Mouse (Mus musculus) liver, embryonic 13.5 days (tissue): ENCODE measurements around the gene Cpm. TPM values are rescaled to one million over a fixed set of nuclear protein-coding genes. Genes with fewer than 3 reads are reported as not detected.
A peak's percentile ranks its signal among the peaks of the same experiment; 100 is the strongest.

ENCODE experiments used
- ATAC-seq: fragments of 200-750 bp; cut with Nextera tagmentation; 2 replicates; pipeline ENCODE4 v1.8.0; 2017; ENCODE audit warnings: low read depth, mild to moderate bottlenecking, moderate number of reproducible peaks, moderate library complexity
- DNase-seq: peaks from one replicate; pipeline ENCODE4 v3.0.0; 2022
- H3K27ac ChIP-seq: fragments of 300-500 bp; sonication (generic); 2 replicates; pipeline ENCODE4 v1.5.1; 2015; ENCODE audit warnings: moderate library complexity, mild to moderate bottlenecking, inconsistent platforms
- H3K27me3 ChIP-seq: fragments of 300-500 bp; sonication (generic); 2 replicates; pipeline ENCODE4 v1.6.1; 2015; ENCODE audit warnings: mild to moderate bottlenecking, inconsistent platforms
- H3K36me3 ChIP-seq: fragments of 300-500 bp; sonication (generic); 2 replicates; pipeline ENCODE4 v1.6.1; 2015; ENCODE audit warnings: mild to moderate bottlenecking, inconsistent platforms
- H3K4me1 ChIP-seq: fragments of 300-500 bp; sonication (generic); replicated peaks from 2 replicates; pipeline ENCODE4 v1.6.1; 2015; ENCODE audit warnings: inconsistent platforms
- H3K4me2 ChIP-seq: fragments of 300-500 bp; sonication (generic); 2 replicates; pipeline ENCODE4 v1.6.1; 2015; ENCODE audit warnings: inconsistent platforms, mild to moderate bottlenecking, moderate library complexity
- H3K4me3 ChIP-seq: fragments of 300-500 bp; sonication (generic); replicated peaks from 2 replicates; pipeline ENCODE4 v1.5.1; 2015; ENCODE audit warnings: mild to moderate bottlenecking, inconsistent platforms
- H3K9ac ChIP-seq: fragments of 300-500 bp; sonication (generic); 2 replicates; pipeline ENCODE4 v1.6.1; 2015; ENCODE audit warnings: mild to moderate bottlenecking, inconsistent platforms
- H3K9me3 ChIP-seq: fragments of 300-500 bp; sonication (generic); replicated peaks from 2 replicates; pipeline ENCODE4 v1.6.1; 2016; ENCODE audit warnings: inconsistent platforms
- WGBS: fragments of 180-500 bp; shearing (Covaris S2); methylation state at CpG from one replicate; pipeline ENCODE4 v1.1.7; 2015; ENCODE audit not compliant: insufficient replicate concordance; 5-methylcytosine and 5-hydroxymethylcytosine counted together
- polyA plus RNA-seq: library from polyadenylated mRNA; unstranded; fragments of >200 nt; fragmentation: Nextera tagmentation; extraction: Ambion mirVana; gene quantifications from 2 replicates; pipeline ENCODE4 v1.2.1, GENCODE M21; 2015

Gene Cpm
- polyA plus RNA-seq: 19.3 and 27.8 TPM in 2 replicates

DNA sequence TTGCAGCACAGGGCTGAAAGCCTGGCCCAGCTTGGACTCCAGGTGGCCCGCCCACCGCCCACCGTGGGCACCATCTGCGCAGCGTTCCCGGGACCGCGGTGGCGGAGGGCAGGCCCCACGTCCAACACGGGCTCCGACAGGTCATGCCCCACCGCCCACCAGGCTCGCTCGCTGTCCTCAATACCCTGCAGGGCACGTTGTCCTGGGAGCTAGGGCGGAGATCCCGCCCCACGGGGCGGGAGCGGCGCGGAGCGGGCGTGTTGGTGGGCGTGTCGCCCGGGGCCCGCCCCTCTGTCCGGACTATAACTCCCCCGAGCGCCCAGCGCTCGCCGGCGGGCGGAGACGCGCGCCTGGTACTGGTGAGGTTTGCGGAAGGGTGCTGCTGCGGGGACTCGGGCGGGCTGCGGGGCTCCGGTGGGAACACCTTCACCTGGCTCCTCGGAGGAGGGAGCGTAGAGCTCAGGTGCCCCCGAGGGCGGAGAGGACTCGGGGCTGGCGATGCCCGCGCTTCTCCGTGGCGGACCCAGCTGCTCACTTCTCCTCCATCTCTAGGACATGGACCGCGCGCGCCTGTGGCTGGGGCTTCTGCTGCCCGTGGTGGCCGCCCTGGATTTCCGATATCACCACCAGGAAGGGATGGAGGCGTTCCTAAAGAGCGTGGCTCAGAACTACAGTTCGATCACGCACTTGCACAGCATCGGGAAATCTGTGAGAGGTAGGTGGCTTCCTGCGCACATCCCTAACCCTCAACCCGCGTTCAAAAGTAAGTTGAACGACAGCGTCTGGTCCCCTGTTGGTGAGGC lies at the start of gene Cpm:
TSS of gene Cpm (plus strand) at position 332 of the 803 bp plus-strand sequence.
- under 1% methylated on average over 73 of the region's 73 CpGs for WGBS
- peak; percentile 89 for ATAC-seq
- H3K27ac ChIP-seq: no peak within 1 kb of the TSS

GRCm38 (mm10) chr10:117579771-117580284 lies 49.5 kb upstream of the Cpm start:
- no peak overlapping the region for H3K4me3 ChIP-seq
- H3K36me3 ChIP-seq: no peaks in the 10 kb centered on the region
- H3K4me2 ChIP-seq: no peak overlapping the region
- DNase-seq: no peak
- no peak overlapping the region for H3K9ac ChIP-seq
- no peaks in the 10 kb centered on the region for H3K4me1 ChIP-seq
- ATAC-seq: no peak
- WGBS: 30% methylated on average over 9 of the region's 9 CpGs
- no peaks in the 10 kb centered on the region for H3K9me3 ChIP-seq
- H3K27me3 ChIP-seq: no peaks in the 10 kb centered on the region
- no peak overlapping the region for H3K27ac ChIP-seq

More for the DNA sequence above, at the start of gene Cpm:
- Histone ChIP-seq H3K4me3 (peak within 1 kb of the TSS; percentile 58), H3K36me3 (no peaks in the 10 kb centered on the region), H3K9me3 (no peaks in the 10 kb centered on the region), H3K9ac (peak within 1 kb of the TSS; percentile 41), H3K4me2 (peak within 1 kb of the TSS; percentile 69), H3K27me3 (peaks cover 52% of the 10 kb centered on the region), H3K4me1 (peaks cover 9% of the 10 kb centered on the region)
- DNase-seq: peak; percentile 37

- H3K4me2 ChIP-seq: no peak overlapping the region
- no peaks in the 10 kb centered on the region for H3K9me3 ChIP-seq
- H3K27ac ChIP-seq: no peak overlapping the region
- ATAC-seq (no peak), DNase-seq (no peak)
- H3K4me1 ChIP-seq: no peaks in the 10 kb centered on the region
- H3K36me3 ChIP-seq: no peaks in the 10 kb centered on the region
- WGBS: 67% methylated on average over 5 of the region's 5 CpGs
- H3K4me3 ChIP-seq: no peak overlapping the region
- no peaks in the 10 kb centered on the region for H3K27me3 ChIP-seq
- H3K9ac ChIP-seq: no peak overlapping the region
Measured at GRCm38 (mm10) chr10:117580405-117580804, 48.9 kb upstream of the Cpm start.

GRCm38 (mm10) chr10:117581007-117581752 lies 48.1 kb upstream of the Cpm start:
- Histone ChIP-seq H3K4me2 (no peak overlapping the region), H3K27ac (no peak overlapping the region), H3K4me3 (no peak overlapping the region), H3K36me3 (no peaks in the 10 kb centered on the region), H3K27me3 (no peaks in the 10 kb centered on the region), H3K4me1 (no peaks in the 10 kb centered on the region), H3K9ac (no peak overlapping the region), H3K9me3 (no peaks in the 10 kb centered on the region)
- 73% methylated on average over 11 of the region's 11 CpGs for WGBS
- ATAC-seq: no peak
- no peak for DNase-seq

DNA sequence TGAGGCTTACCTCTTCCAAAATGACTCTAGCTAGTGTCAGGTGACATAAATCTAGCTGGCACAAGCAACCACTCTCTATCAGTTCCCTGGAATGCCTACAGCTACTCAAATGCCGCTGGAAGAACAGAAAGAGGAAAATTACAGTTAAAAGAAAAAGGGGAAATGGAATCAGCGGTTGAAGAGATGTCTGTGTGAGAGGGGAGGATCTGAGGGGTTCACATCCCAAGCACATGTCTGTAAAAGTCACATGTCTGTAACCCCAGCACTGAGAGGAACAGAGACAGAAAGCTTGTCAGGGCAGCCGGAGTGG lies 47.6 kb upstream of the Cpm start:
- Histone ChIP-seq H3K27ac (no peak overlapping the region), H3K4me2 (no peak overlapping the region), H3K36me3 (no peaks in the 10 kb centered on the region), H3K4me1 (no peaks in the 10 kb centered on the region), H3K27me3 (no peaks in the 10 kb centered on the region), H3K4me3 (no peak overlapping the region), H3K9ac (no peak overlapping the region), H3K9me3 (no peaks in the 10 kb centered on the region)
- no peak for DNase-seq
- WGBS: 75% methylated on average over 3 of the region's 3 CpGs
- no peak for ATAC-seq

GRCm38 (mm10) chr10:117583155-117584061 lies 45.9 kb upstream of the Cpm start:
- Histone ChIP-seq H3K27ac (no peak overlapping the region), H3K4me1 (no peaks in the 10 kb centered on the region), H3K27me3 (no peaks in the 10 kb centered on the region), H3K9ac (no peak overlapping the region), H3K36me3 (no peaks in the 10 kb centered on the region), H3K4me2 (no peak overlapping the region), H3K9me3 (no peaks in the 10 kb centered on the region), H3K4me3 (no peak overlapping the region)
- 69% methylated on average over 14 of the region's 14 CpGs for WGBS
- DNase-seq: no peak
- 0 out of 2 replicates have a peak, but pooled peaks have one; percentile 15 for ATAC-seq

- H3K9ac ChIP-seq: no peak overlapping the region
- ATAC-seq: no peak
- H3K4me2 ChIP-seq: no peak overlapping the region
- no peaks in the 10 kb centered on the region for H3K36me3 ChIP-seq
- 59% methylated on average over 3 of the region's 3 CpGs for WGBS
- no peak overlapping the region for H3K27ac ChIP-seq
- DNase-seq: no peak
- no peaks in the 10 kb centered on the region for H3K4me1 ChIP-seq
- no peak overlapping the region for H3K4me3 ChIP-seq
- H3K9me3 ChIP-seq: no peaks in the 10 kb centered on the region
- H3K27me3 ChIP-seq: no peaks in the 10 kb centered on the region
Measured at GRCm38 (mm10) chr10:117584102-117584501, 45.2 kb upstream of the Cpm start.

DNA sequence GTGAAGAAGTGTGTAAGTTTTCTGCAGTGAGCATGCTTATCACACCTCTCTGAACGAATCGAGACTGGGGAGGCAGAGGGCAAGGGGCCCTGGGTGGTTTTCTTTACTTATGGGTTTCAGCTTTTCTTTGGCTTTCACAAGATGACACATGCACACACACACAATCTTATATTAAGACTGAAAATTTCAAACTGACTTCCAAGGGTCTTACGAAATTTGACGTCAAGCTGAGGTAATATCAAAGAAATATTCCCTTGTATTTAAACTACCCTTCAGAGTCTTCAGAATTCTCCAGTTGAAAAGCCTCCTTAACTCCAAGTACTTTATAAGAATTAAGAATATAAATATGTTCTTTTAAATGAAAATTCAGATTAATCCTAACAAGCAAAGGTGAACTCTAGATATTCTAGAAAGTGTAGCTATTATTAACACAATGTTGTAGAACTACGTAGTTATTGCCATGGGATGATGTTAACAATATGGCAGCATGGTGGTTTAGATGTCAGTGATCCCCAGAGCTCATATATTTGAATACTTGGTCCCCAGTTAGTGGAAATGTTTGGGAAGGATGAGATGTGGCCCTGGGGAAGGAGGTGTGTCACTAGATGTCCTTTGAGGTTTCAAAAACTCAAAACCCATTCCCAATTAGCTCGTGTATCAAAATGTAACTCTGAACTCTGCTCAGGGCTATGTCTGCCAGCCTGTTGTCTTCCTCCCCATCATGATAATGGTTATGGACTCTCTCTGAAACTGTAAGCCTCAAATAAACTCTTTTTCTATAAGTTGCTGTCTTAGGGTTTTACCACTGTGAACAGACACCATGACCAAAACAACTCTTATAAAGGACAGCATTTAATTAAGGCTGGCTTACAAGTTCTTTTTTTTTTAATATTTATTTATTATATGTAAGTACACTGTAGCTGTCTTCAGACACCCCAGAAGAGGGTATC lies 44.5 kb upstream of the Cpm start:
- Histone ChIP-seq H3K9me3 (no peaks in the 10 kb centered on the region), H3K36me3 (no peaks in the 10 kb centered on the region), H3K4me3 (no peak overlapping the region), H3K4me1 (no peaks in the 10 kb centered on the region), H3K9ac (no peak overlapping the region), H3K27me3 (no peaks in the 10 kb centered on the region), H3K4me2 (no peak overlapping the region), H3K27ac (no peak overlapping the region)
- ATAC-seq: no peak
- WGBS: 66% methylated on average over 6 of the region's 6 CpGs
- DNase-seq: no peak

DNA sequence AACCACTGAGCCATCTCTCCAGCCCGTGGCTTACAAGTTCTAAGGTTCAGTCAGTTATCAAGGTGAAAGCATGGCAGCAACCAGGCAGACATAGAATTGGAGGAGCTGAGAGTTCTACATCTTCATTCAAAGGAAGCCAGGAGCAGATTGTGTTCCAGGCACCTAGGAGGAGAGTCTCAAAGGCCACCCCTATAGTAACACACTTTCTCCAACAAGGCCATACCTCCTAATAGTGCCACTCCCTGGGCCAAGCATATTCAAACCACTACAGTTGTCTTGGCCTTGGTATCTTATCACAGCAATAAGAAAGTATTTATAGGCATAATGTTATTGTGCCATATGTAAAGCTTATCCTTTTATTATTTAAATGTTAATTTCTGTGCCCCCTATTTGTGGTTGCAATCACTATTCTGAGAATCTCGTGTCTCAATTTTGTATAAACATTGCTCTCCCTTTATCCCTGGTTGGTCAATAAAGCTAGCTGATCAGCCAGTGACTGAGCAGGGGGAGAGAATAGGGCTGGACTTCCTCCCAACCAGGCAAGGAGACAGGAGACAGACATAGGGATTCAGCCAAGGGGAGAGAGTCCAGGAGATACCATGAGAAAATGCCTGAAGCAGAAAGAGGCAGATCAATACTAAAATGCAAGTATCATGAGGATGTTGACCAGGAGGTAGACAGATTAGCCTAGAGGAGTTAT lies 43.5 kb upstream of the Cpm start:
- Histone ChIP-seq H3K4me2 (no peak overlapping the region), H3K9ac (no peak overlapping the region), H3K9me3 (no peaks in the 10 kb centered on the region), H3K27me3 (no peaks in the 10 kb centered on the region), H3K36me3 (no peaks in the 10 kb centered on the region), H3K27ac (no peak overlapping the region), H3K4me1 (no peaks in the 10 kb centered on the region), H3K4me3 (no peak overlapping the region)
- 54% methylated on average over 2 of the region's 2 CpGs for WGBS
- DNase-seq: no peak
- no peak for ATAC-seq

- Histone ChIP-seq H3K4me3 (no peak overlapping the region), H3K4me1 (no peaks in the 10 kb centered on the region), H3K36me3 (no peaks in the 10 kb centered on the region), H3K27ac (no peak overlapping the region), H3K9me3 (no peaks in the 10 kb centered on the region), H3K9ac (no peak overlapping the region), H3K27me3 (no peaks in the 10 kb centered on the region), H3K4me2 (no peak overlapping the region)
- no peak for ATAC-seq
- DNase-seq: no peak
- whole genome bisulfite sequencing: 68% methylated on average over 11 of the region's 11 CpGs
Measured at GRCm38 (mm10) chr10:117586859-117587258, 42.4 kb upstream of the Cpm start.
